15 mouse cellular contexts compared by ENCODE assay signal in genomic region chr1:63768112-63768511, GRCm38 (mm10). TPM values are rescaled to one million over a fixed set of nuclear protein-coding genes. Genes with fewer than 3 reads are reported as not detected.
DNase-seq lines count a peak whose midpoint lies in the region; ATAC-seq lines count a peak whose summit lies in the region.
"Had no signal": no experiment of that assay in that cellular context is flagged by ENCODE, and none has a peak within 500 bp of the region (broad histone marks: within the 10 kb centered on the region; RNA-seq: fewer than 3 reads in every experiment).

No protein-coding gene starts in this region.

- H3K9me3 ChIP-seq in embryonic facial prominence, embryonic 10.5 days: no peaks in the 10 kb centered on the region
- no peaks in the 10 kb centered on the region for H3K9me3 ChIP-seq in limb, embryonic 12.5 days
- H3K9me3 ChIP-seq: hindbrain, embryonic 15.5 days had no signal

- H3K27me3 ChIP-seq in embryonic facial prominence, embryonic 10.5 days (replicated peaks; ENCODE audit: low read depth, poor library complexity, severe bottlenecking): no peaks in the 10 kb centered on the region
- H3K27me3 ChIP-seq in limb, embryonic 12.5 days: no peaks in the 10 kb centered on the region
- H3K27me3 ChIP-seq: hindbrain, embryonic 15.5 days had no signal

- peak overlapping the region; percentile 26; the same call in 1 of the 2 replicates for H3K4me2 ChIP-seq in limb, embryonic 12.5 days
- H3K4me2 ChIP-seq: heart, embryonic 11.5 days; hindbrain, embryonic 15.5 days had no signal

- peak; percentile 56 for DNase-seq in embryo, embryonic 10 days (ENCODE audit: low spot score)
- no peak for DNase-seq in embryo, embryonic 9.5 days (ENCODE audit: extremely low spot score)
- peak; percentile 16 for DNase-seq in kidney, postnatal 14 days
- no peak for DNase-seq in kidney, adult 8-10 months
- peak; percentile 59 for DNase-seq in embryonic facial prominence, embryonic 10.5 days (ENCODE audit: low spot score)
- no peak for DNase-seq in thymus, postnatal 0 days (ENCODE audit: low spot score)
- DNase-seq in Muller cell, postnatal 12 days (ENCODE audit: inconsistent ontology term): no peak
- DNase-seq: adrenal gland, postnatal 14 days; layer of hippocampus, adult 9-11 months; lung, postnatal 4 days; thymus, postnatal 25 days had no signal

- no peak overlapping the region for H3K9ac ChIP-seq in limb, embryonic 12.5 days (replicated peaks)
- H3K9ac ChIP-seq: hindbrain, embryonic 15.5 days had no signal

- ATAC-seq in limb, embryonic 12.5 days (ENCODE audit: insufficient number of reproducible peaks, insufficient read depth, low FRiP score, low TSS enrichment, low read depth): peak; percentile 67

- WGBS in embryonic facial prominence, embryonic 10.5 days: 41% methylated on average over 8 of the region's 8 CpGs
- WGBS in limb, embryonic 12.5 days: 28% methylated on average over 8 of the region's 8 CpGs

- H3K27ac ChIP-seq in embryonic facial prominence, embryonic 10.5 days (replicated peaks): peak overlapping the region; percentile 57; the same call in 1 of the 2 replicates
- H3K27ac ChIP-seq in limb, embryonic 12.5 days: peak overlapping the region; percentile 77
- H3K27ac ChIP-seq: hindbrain, embryonic 15.5 days had no signal

- H3K4me3 ChIP-seq in embryonic facial prominence, embryonic 10.5 days: no peak overlapping the region
- no peak overlapping the region for H3K4me3 ChIP-seq in limb, embryonic 12.5 days (replicated peaks)
- H3K4me3 ChIP-seq: hindbrain, embryonic 15.5 days had no signal

- peaks cover 39% of the 10 kb centered on the region for H3K4me1 ChIP-seq in embryonic facial prominence, embryonic 10.5 days
- H3K4me1 ChIP-seq in limb, embryonic 12.5 days (replicated peaks): peaks cover 34% of the 10 kb centered on the region

- H3K36me3 ChIP-seq in embryonic facial prominence, embryonic 10.5 days (replicated peaks): no peaks in the 10 kb centered on the region
- no peaks in the 10 kb centered on the region for H3K36me3 ChIP-seq in limb, embryonic 12.5 days
- H3K36me3 ChIP-seq: hindbrain, embryonic 15.5 days had no signal

RNA-seq across cellular contexts. Expression of gene 4933402D24Rik, which starts 1.0 kb away (rescaled TPM):
- polyA plus RNA-seq in embryonic facial prominence, embryonic 10.5 days (2016; fragmentation: Nextera tagmentation; extraction: Ambion mirVana): 0.27 and 0.33 TPM in 2 replicates
- 0.23 and 0.44 TPM in 2 replicates for polyA plus RNA-seq in limb, embryonic 12.5 days (2016; fragmentation: Nextera tagmentation; extraction: Ambion mirVana)
- not detected in 2 replicates for polyA plus RNA-seq in thymus, postnatal 0 days (2015; fragmentation: Nextera tagmentation; extraction: Ambion mirVana)
- polyA plus RNA-seq: heart, embryonic 11.5 days; liver, adult 2 months had no signal

RNA-seq across cellular contexts. Expression of gene Fastkd2, which starts 37.7 kb away (rescaled TPM):
- polyA plus RNA-seq in embryonic facial prominence, embryonic 10.5 days (2016; fragmentation: Nextera tagmentation; extraction: Ambion mirVana): 72.4 and 73.2 TPM in 2 replicates
- 61.5 and 65.5 TPM in 2 replicates for polyA plus RNA-seq in limb, embryonic 12.5 days (2016; fragmentation: Nextera tagmentation; extraction: Ambion mirVana)
- polyA plus RNA-seq in thymus, postnatal 0 days (2015; fragmentation: Nextera tagmentation; extraction: Ambion mirVana): 42.2 and 46.3 TPM in 2 replicates

RNA-seq across cellular contexts. Expression of gene Mdh1b, which starts 38.0 kb away (rescaled TPM):
- 0.11 and 0.28 TPM in 2 replicates for polyA plus RNA-seq in embryonic facial prominence, embryonic 10.5 days (2016; fragmentation: Nextera tagmentation; extraction: Ambion mirVana)
- not detected in 2 replicates for polyA plus RNA-seq in limb, embryonic 12.5 days (2016; fragmentation: Nextera tagmentation; extraction: Ambion mirVana)
- not detected in 2 replicates for polyA plus RNA-seq in thymus, postnatal 0 days (2015; fragmentation: Nextera tagmentation; extraction: Ambion mirVana)
- polyA plus RNA-seq: heart, embryonic 11.5 days; liver, adult 2 months had no signal

Comparison
In these comparisons a context has a peak if more than half of its experiments do, and no peak if none do; other contexts are left out.
1. DNase-seq: peak in embryo, embryonic 10 days (single experiment), kidney, postnatal 14 days (single experiment) and embryonic facial prominence, embryonic 10.5 days (single experiment); none in embryo, embryonic 9.5 days (single experiment), kidney, adult 8-10 months (0 of 2), thymus, postnatal 0 days (single experiment) and Muller cell, postnatal 12 days (single experiment).